Mouse (Mus musculus): Measurements from ENCODE around the gene Ccdc88a.

Ccdc88a gene

GRCm38 (mm10) chr11:29373396-29374273, at the start of gene Ccdc88a:
TSS of gene Ccdc88a (plus strand) at chr11:29373658.
- in situ Hi-C loops (cut with MboI, MseI) = loop anchor here (10.0 kb wide), 1 partner anchor 311 kb away; no protein-coding TSS in a partner anchor

GRCm38 (mm10) chr11:29335505-29335904, 38.0 kb upstream of the Ccdc88a start:
- in situ Hi-C loops (cut with MboI, MseI) = no loop called here

- in situ Hi-C loops (cut with MboI, MseI) = no loop called here
These were observed 32.2 kb upstream of the Ccdc88a start for GRCm38 (mm10) chr11:29341259-29341658.

GRCm38 (mm10) chr11:29344891-29345657, 28.4 kb upstream of the Ccdc88a start:
- in situ Hi-C loops (cut with MboI, MseI) = no loop called here

GRCm38 (mm10) chr11:29345673-29346286, 27.7 kb upstream of the Ccdc88a start:
- in situ Hi-C loops (cut with MboI, MseI) = no loop called here

- in situ Hi-C loops (cut with MboI, MseI) = no loop called here
These were observed 22.6 kb upstream of the Ccdc88a start for GRCm38 (mm10) chr11:29350891-29351290.

GRCm38 (mm10) chr11:29352214-29352613, 21.2 kb upstream of the Ccdc88a start:
- in situ Hi-C loops (cut with MboI, MseI) = no loop called here

GRCm38 (mm10) chr11:29368161-29368560, 5.3 kb upstream of the Ccdc88a start:
- in situ Hi-C loops (cut with MboI, MseI) = no loop called here

GRCm38 (mm10) chr11:29373050-29373395, 435 bp upstream of the Ccdc88a start:
- in situ Hi-C loops (cut with MboI, MseI) = loop anchor here (10.0 kb wide), 1 partner anchor 312 kb away; no protein-coding TSS in a partner anchor

GRCm38 (mm10) chr11:29374274-29374656, 807 bp downstream of the Ccdc88a start:
- in situ Hi-C loops (cut with MboI, MseI) = loop anchor here (10.0 kb wide), 1 partner anchor 311 kb away; no protein-coding TSS in a partner anchor

- in situ Hi-C loops (cut with MboI, MseI) = loop anchor here (10.0 kb wide), 1 partner anchor 308 kb away; no protein-coding TSS in a partner anchor
These were observed 3.2 kb downstream of the Ccdc88a start for GRCm38 (mm10) chr11:29376635-29377034.

- in situ Hi-C loops (cut with MboI, MseI) = loop anchor here (10.0 kb wide), 1 partner anchor 306 kb away; no protein-coding TSS in a partner anchor
These were observed 5.3 kb downstream of the Ccdc88a start for GRCm38 (mm10) chr11:29378751-29379150.

GRCm38 (mm10) chr11:29383493-29383892, 10.0 kb downstream of the Ccdc88a start:
- in situ Hi-C loops (cut with MboI, MseI) = loop anchor here (10.0 kb wide), 1 partner anchor 511 kb away; no protein-coding TSS in a partner anchor

- in situ Hi-C loops (cut with MboI, MseI) = loop anchor here (10.0 kb wide), 1 partner anchor 511 kb away; no protein-coding TSS in a partner anchor
These were observed 10.5 kb downstream of the Ccdc88a start for GRCm38 (mm10) chr11:29384001-29384400.

- in situ Hi-C loops (cut with MboI, MseI) = loop anchor here (10.0 kb wide), 1 partner anchor 510 kb away; no protein-coding TSS in a partner anchor
These were observed 11.2 kb downstream of the Ccdc88a start for GRCm38 (mm10) chr11:29384617-29385016.

GRCm38 (mm10) chr11:29389913-29390312, 16.5 kb downstream of the Ccdc88a start:
- in situ Hi-C loops (cut with MboI, MseI) = loop anchor here (10.0 kb wide), 1 partner anchor 505 kb away; no protein-coding TSS in a partner anchor

GRCm38 (mm10) chr11:29395135-29395746, 21.8 kb downstream of the Ccdc88a start:
- in situ Hi-C loops (cut with MboI, MseI) = no loop called here

GRCm38 (mm10) chr11:29400374-29400773, 26.9 kb downstream of the Ccdc88a start:
- in situ Hi-C loops (cut with MboI, MseI) = no loop called here

- in situ Hi-C loops (cut with MboI, MseI) = no loop called here
These were observed 32.8 kb downstream of the Ccdc88a start for GRCm38 (mm10) chr11:29406292-29406691.

GRCm38 (mm10) chr11:29423496-29423895, 50.0 kb downstream of the Ccdc88a start:
- in situ Hi-C loops (cut with MboI, MseI) = loop anchor here (10.0 kb wide), 1 partner anchor 931 kb away; no protein-coding TSS in a partner anchor

- in situ Hi-C loops (cut with MboI, MseI) = loop anchor here (10.0 kb wide), 1 partner anchor 926 kb away; no protein-coding TSS in a partner anchor
These were observed 55.3 kb downstream of the Ccdc88a start for GRCm38 (mm10) chr11:29428774-29429173.

All from T-helper 2 cell (primary cell).